Mouse (Mus musculus): ENCODE measurements around the gene Fdxr.

The Fdxr gene

DNA sequence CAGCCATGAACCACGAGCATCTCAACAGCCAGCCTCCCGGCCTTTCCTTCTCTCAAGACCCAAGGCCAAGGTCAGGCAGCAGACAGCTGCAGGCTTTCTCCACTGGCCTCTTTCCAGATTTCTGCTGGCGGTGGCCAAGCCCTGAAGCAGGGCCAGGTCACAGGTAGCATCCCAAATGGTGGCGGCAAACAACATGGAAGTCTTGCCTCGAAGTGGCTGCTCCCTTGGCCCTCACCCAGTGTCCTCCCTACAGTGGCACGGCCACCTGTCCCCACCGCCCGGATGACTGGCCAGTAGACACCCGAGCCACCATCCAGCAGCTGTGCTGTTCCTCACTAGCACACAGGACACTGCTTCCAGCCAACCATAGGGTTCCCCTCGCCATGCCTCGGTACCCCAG lies 35.4 kb downstream of the Fdxr start:
- no peak for DNase-seq (ENCODE audit: low spot score)

DNA sequence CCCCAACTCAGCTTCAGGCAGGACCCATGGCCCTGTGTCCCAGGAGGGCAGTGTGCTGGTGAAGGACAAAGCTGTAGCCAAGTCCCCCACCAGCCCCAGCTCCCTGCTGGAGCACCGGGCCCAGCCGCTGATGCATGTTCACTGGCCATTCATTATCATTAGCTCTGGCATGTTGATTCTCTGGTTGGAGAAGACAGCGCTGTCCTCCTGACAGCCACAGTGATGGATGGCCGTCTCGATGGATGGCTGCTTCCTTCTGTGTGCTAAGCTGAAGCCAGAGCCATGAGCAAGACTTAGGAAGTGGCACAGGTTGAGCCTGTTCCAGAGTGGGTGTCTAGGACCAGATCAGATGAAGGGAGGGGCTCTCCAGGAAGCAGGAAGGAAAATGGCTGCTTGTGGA lies 40.3 kb downstream of the Fdxr start:
- DNase-seq (ENCODE audit: low spot score), result no peak

DNA sequence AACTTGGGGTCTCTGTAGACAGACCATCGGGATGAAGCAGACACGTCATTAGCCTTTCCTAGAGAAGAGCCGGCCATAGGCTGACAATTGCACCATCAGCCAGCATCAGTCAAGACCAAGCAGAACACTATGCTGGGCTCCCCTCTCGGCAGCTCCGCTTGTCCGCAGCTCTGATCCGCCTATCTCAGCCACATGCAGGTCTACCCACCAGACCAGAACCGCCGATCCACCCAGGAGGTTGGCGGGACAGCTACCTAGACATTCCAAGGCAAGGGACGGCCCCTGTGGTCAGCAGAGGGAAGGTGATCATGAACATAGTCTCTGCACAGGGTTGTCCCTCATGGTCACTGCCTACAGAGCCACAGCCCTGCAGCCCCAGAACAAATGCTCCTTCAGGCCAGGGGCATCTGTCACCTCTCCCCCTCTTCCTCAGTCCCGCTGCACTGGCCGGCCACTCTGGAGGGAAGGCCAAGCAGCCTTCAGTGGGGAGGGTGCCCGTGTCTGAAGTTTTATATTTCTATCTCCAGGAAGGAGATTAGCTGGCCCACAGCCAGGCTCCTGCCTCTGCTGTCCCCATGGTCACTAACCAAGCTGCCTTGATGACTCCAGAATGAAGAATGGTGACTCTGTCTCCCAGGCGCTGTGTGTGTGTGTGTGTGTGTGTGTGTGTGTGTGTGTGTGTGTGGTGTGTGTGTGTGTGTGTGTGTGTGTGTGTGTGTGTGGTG lies 42.4 kb downstream of the Fdxr start:
- DNase-seq (ENCODE audit: low spot score), result no peak

DNA sequence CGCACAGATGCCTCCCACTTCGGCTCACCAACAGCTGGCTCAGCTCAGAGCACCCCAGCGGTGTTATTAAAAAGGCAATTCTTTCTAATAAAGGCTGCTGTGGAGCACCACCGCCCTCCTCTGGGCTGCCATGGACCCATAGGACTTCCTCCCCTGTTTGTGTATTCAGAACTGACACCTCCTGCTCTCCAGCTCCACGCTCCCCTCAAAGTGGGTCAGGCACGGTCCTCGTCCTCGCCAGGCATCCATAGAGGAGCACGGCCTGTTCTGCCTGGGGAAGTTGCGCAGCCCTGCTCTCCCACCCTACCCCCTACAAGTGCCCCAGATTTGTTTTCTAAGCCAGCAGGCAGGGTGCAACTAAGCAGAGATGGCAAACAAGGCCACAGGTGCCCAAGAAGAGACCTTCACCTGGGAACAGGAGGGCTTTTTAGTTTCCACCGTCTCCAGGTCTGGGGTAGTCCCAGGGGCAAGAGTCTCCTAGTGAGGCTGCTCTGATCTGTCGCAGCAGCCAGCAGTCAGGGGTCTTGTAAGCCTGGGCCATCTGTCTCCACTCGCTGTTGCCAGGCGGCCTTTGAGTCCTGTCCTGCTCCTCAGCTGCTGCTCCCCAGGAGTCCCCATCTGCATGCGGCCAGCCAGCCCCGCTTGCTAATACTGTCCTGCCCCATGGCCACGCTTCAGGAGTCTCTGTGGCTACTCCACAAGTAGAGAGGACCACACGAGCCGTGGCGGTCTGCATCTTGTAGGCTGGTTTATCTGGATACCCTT lies 43.1 kb downstream of the Fdxr start:
- DNase-seq (ENCODE audit: low spot score), result no peak

GRCm38 (mm10) chr11:115232889-115233288 lies 44.0 kb downstream of the Fdxr start:
- DNase-seq (ENCODE audit: low spot score), result no peak

DNA sequence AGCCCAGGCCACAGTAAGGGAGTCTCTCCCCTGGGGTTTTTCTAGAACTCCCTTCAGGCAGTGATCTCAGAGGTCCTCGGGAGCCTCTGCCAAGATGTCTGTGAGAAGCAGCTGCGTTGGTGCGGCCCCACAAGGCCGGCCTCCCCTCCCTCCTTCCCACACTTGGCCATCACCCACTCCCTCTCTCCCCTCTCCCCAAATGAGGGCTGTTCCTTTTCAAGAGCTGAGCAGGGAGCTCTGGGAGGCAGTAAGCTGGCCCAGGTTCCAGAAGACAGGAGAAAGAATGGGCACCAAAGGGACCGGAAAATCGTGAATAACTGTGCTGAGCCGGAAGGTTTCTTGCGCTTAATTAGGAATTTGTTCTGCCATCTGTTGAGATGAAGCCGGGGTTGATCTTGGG lies 44.9 kb downstream of the Fdxr start:
- DNase-seq (ENCODE audit: low spot score), result no peak

GRCm38 (mm10) chr11:115231168-115231915 lies 45.5 kb downstream of the Fdxr start:
- peak; percentile 72 for DNase-seq (ENCODE audit: low spot score)

DNA sequence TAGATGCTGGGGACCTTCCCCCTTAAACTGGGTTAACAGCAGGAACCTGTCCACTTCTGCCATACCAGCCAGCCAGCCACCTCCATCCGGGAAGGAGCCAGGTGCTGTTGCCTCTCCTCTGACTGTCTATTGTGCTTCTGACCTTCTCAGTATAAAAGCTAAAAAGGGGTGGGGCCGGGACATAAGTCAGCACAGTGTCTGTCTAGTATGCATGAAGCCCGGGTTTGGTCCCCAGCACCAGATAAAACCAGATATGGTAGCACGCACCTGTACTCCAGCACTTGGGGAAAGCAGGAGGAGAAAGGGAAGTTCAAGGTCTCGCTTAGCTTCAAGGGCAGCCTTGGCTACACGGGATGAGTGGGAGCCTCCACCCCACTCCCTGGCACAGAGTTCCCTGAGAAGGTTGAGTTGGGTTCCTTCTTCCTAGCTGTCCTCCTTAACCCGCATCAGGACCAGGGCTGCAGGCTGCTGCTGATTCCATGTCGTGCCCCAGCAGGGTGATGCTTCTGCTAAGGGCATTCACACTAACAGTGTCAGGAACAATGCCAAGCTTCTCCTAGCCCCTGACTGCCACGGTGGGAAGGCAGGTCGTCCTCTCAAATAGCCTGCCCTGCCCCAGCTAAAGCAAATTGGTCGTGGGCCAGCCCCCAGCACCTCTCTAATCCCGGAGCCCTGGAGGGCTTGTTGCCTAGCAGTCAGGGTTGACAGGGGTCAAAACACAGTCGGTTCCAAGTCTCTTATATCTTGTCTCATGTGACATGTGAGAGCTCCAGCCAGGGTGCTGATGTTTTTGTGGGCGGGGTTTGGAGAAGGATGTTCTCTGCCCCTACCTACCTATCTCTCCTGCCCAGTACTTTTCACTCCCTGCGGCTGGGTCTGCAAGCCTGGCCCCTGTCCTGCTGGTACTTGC lies 47.6 kb downstream of the Fdxr start:
- DNase-seq (ENCODE audit: low spot score), result peak; percentile 46

DNA sequence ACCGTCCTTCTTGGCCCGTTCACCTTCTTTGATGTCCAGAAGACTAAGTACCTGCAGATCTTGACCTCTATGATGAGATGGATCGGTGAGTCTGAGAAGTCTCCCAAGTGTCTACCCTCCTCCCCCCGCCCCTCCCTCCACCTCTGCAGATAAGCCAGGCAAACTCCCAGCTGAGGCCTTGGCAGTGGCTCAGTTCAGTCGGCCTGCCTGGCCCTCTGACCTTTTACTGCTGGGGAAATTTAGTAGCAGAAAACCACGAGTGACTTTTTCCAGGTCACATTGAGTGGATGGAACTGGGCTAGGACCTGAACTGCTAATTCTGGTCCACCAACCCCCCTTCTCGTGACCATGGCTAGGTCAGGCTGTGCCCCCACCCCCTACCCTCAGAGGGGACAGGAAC lies 48.4 kb downstream of the Fdxr start:
- DNase-seq (ENCODE audit: low spot score), result no peak

DNA sequence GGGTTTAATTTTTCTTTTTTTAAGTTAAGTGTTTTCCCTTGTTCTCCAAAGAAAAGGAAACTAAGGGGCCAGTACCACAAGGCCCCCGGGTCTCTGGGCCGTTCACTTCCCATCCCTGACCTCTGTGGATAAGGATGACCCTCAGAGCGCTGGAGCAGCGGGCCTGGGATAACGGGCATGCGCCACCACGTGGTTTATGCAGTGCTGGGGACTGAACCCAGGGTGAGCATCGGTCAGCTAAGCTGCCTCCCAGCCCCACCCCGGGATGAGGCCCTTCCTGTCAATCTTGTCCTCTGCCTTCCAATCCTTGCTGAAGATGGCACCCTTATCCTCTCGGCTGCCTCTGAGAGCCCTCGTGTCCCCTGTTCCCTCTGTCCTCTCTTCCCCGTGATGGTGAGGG lies 49.2 kb downstream of the Fdxr start:
- no peak for DNase-seq (ENCODE audit: low spot score)

- DNase-seq (ENCODE audit: low spot score), result no peak
Measured at GRCm38 (mm10) chr11:115226811-115227491, 49.9 kb downstream of the Fdxr start.

DNA sequence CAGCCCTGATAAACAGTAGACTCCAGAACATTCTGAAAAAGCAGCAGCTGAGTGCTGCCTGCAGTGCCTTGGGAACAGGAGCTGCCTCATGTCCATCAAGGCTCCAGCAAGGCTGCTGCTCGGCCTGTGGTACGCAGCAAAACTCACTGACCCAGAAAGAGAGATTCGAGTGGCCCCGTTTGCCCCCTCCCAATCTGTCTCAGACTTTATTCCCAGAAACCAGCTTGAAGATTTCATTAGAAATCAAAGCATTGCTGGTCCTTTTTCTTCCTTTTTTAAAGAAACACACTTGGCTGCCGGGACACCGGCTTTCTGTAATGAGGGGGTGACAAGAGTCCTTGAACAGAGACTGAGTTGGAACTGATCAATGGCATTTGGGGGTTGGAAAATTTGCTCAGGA lies 51.5 kb downstream of the Fdxr start:
- DNase-seq (ENCODE audit: low spot score), result no peak

GRCm38 (mm10) chr11:115224889-115225288 lies 52.0 kb downstream of the Fdxr start:
- no peak for DNase-seq (ENCODE audit: low spot score)

DNA sequence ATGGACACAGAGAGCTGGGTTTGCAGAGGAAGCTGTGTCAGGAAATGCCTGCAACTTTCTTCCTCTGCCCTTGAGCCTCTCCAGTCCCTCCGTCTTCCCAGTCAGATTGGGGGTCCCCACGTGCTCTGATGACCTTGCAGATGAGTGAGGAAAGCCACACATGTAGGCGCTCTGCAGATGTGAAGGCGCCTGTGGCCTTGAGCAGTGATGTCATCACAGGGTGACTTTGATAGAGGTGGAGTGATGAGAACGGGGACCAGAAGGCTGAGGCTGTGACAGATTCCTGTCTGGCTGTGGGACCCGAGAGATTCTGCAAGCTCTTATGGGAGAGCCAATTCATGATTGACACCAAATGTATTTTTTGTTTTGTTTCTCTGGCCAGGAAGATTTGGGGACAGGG lies 53.0 kb downstream of the Fdxr start:
- no peak for DNase-seq (ENCODE audit: low spot score)

GRCm38 (mm10) chr11:115223451-115223850 lies 53.4 kb downstream of the Fdxr start:
- DNase-seq (ENCODE audit: low spot score), result no peak

DNA sequence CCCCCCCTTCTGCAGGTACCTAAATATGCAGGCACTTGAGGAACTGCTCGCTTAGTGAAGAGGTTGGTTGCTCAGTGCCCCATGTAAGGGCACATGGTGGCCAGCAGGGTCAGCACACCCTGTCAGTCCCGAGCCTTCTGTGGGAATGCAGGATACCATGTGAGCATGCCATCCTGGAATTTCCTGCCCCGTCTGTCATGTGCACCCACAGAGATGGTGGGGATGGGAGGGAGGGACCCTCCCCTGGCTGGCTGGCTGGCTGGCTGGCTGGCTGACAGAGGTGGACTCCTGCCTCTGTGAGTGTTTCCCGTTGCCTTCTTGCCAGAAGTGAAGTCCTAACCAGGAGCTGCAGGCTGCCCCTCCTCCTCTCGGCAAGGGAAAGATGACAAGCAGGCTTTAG lies 54.3 kb downstream of the Fdxr start:
- no peak for DNase-seq (ENCODE audit: low spot score)

- no peak for DNase-seq (ENCODE audit: low spot score)
Measured at GRCm38 (mm10) chr11:115222077-115222476, 54.8 kb downstream of the Fdxr start.

DNA sequence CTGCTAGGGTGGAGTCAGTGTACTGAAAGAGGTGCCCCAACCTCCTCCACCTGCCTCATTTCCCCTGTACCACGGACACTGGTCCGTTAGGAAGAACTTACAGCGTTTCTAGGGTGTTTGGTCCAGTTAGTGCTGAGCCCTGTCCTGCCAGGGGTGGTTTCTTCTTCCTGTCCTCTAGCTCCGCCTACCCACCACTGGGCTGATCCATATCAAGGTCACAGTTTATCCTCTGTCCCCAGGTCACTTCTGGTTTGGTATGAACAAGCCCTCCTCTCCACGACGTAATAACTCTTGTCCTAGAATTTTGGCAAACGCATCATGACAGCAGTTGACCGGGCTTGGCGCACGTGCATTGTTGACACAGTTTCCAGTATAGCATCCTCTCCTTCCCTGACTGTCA lies 57.2 kb downstream of the Fdxr start:
- DNase-seq (ENCODE audit: low spot score), result no peak

GRCm38 (mm10) chr11:115219263-115219662 lies 57.6 kb downstream of the Fdxr start:
- peak; percentile 83 for DNase-seq (ENCODE audit: low spot score)

Measured in yolk sac, embryonic 10.5 days (tissue).